Mouse (Mus musculus) telencephalon, adult 2 months (tissue): ENCODE data around the gene Olfr591.
"Not testable (repeated sequence)": the region's sequence is repeated elsewhere in the genome, so short reads cannot be mapped to it uniquely, and the experiment has no call there.

Source experiments
- DNase-seq: peaks from one replicate; pipeline ENCODE4 v3.0.0-alpha.2; 2011; ENCODE audit warnings: low read depth, low spot score

Olfr591 gene

DNA sequence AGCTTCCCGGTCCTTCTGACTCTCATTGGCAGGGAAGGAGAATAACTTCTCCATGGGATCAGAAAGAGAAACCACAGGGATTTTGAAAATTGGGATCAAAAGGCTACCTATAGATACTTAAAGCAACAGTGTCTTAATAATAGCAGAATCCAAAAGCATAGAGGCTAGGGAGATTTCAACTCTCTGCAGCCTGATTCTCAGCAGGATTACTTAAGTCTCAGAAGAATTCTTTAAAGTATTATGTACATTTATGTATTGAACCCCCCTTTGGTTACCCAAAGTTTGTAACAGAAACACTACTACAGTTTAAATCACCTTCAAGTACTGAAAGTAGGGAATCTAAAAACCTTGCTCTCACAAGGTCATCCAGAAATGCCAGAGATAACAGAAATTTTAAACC lies at the start of gene Olfr591:
Gene Olfr591, minus strand, starts transcription at position 101 of the 400 bp plus-strand sequence.
- no peak for DNase-seq

DNA sequence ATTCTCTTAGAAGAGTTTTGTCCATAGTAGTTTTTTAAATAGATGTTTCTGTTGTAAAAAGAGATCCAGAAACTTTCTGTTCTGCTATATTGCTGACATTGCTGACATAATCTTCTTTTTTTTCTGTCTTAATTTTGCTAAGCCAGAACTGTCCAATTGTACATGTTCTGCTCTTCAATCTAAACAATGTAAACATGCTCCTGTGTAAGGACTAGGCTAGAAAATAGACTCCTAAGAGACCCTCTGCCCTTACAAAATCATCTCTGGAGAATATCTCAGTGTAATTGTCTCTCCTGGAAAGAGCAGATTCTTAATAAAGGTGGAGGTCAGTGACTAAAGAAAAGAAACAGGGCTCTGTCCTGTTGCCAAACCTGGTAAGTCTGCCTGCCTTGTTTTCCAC lies 38.6 kb upstream of the Olfr591 start, which contains the start of gene Olfr594:
Gene Olfr594, plus strand, starts transcription at position 301 of the 400 bp plus-strand sequence.
- no peak for DNase-seq

DNA sequence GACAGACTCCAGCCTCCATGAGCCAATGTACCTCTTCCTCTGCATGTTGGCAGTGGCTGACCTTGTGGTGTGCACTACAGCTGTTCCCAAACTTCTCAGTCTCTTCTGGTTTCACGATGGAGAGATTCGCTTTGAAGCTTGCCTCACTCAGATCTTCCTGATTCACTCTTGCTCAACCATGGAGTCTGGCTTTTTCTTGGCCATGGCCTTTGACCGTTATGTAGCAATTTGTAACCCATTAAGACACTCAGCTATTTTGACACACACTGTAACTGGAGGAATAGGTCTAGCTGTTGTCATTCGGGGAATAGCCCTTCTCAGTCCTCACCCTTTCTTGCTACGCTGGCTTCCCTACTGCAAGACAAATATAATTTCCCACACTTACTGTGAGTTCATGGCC lies 33.9 kb upstream of the Olfr591 start:
- not testable (repeated sequence) for DNase-seq

DNA sequence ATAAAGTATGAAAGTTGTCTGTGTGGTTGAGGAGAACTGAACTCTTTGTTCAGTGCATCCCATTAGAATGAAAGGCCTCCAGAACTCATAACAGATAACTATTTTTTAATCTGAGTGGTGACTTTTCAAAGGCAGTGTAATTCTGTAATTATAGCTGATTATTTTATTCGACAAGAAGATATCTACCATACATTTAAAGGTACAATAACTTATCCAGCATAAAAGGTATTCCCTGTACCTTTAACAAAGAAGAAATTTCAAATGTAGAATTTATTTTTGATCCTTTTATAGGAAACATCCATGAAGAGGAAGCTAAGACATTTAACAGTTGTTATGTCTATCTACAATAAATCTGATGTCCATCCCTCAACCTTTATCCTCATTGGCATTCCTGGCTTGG lies 33.4 kb upstream of the Olfr591 start, which contains the start of gene Olfr593:
Gene Olfr593, plus strand, starts transcription at position 301 of the 400 bp plus-strand sequence.
- DNase-seq, result no peak

DNA sequence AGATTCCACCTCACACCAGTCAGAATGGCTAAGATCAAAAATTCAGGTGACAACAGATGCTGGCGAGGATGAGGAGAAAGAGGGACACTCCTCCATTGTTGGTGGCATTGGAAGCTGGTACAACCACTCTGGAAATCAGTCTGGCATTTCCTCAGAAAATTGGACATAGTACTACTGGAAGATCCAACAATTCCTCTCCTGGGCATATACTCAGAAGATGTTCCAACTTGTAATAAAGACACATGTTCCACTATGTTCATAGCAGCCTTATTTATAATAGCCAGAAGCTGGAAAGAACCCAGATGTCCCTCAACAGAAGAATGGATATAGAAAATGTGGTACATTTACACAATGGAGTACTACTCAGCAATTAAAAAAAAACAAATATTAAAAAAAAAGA lies 6.4 kb upstream of the Olfr591 start, which contains the start of gene Olfr592:
Gene Olfr592, plus strand, starts transcription at position 301 of the 400 bp plus-strand sequence.
- not testable (repeated sequence) for DNase-seq

DNA sequence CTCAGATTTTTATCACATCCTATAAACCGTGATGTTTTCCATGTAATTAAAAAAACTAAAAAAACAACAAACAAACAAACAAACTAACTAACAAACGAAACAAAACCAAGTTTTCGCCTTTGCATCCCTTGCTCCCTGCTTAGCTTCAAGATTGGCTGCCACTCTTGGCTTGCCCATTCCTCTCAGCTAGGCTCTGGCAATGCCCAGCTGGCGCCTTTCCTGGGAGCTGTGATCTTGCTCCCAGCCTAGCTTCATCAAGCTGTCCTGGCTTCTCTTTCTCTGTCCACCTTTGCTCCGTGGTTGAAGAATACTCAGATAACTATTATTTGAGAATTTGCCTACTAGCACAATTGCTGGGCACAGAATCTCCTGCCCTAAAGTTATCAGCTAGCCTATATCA lies 8.4 kb downstream of the Olfr591 start:
- no peak for DNase-seq

DNA sequence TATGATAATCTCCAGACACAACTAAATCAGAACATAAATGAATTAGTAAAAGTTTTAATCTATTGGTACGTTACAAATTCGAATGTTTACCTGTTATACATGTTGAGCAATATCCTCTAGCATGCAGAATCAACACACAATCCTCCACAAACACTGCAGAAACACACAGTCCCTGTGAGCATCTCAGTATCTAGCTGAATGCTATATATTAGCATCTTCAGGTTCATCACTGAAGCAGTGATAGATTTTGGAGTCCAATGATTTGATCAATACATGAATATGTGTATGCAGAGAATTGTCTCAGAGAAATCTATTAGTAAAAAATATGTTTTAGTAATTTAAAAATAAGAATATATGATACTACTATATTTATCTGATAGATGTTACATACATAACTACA lies 21.9 kb downstream of the Olfr591 start, which contains the start of gene Olfr589:
Gene Olfr589, minus strand, starts transcription at position 101 of the 400 bp plus-strand sequence.
- DNase-seq, result no peak

DNA sequence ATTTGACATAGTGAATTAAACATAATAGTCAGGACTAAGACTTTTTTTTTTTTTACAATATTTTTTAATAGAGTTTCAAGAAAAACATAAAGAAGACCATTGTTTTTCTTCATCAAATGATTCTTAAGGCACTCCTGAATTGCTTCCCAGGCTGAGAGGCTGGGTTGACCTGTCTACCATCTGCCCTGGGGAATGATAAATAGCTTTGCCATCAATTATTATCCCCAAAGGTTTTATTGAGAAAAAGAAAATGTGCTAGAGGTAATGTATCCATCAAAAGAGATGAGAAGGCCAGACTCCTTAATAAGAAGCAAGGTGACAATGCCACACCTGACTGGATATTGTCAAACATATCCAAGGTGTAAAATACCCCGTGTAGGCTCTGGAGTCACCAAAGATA lies 37.6 kb downstream of the Olfr591 start, which contains the start of gene Olfr588-ps1:
Gene Olfr588-ps1, plus strand, starts transcription at position 301 of the 400 bp plus-strand sequence.
- no peak for DNase-seq

DNA sequence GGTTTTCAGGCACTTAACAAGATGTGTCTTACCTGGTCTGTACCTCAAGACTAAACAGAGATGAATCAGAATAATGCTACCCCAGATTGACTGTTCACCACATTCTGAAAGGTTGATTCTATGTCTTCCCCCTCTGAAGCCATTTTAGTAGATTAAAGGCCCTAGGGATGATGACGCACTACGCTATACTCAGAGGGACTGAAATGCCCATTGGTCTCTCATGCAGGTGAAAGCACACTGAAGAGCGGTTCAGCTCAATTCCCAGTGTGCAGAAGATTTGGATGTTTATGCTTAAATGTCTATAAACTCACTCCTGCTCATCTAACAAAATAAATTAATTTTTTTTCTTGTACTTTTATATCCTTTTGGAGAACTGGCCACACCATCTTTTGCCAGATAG lies 52.6 kb downstream of the Olfr591 start, which contains the start of gene Olfr586:
Gene Olfr586, minus strand, starts transcription at position 101 of the 400 bp plus-strand sequence.
- no peak for DNase-seq

DNA sequence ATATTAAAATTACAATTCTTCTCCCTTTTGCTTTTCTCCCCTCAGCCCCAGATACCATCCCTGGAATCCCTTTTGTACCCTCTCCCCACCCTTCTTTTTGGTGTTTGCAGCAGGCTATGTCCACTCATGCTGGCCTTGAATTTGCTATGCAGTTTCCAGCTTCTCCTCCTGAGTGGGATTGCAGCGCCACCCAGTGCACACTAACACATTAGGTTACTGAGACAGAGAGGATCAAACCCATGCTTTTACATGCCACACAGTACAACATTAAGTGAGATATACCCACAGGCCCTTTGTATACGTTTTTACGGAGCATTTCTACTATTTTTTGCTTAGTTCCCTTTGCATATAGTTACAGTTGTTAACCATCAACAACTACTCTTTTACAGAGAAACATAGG lies 58.7 kb downstream of the Olfr591 start:
- no peak for DNase-seq
